Mouse (Mus musculus) limb, embryonic 11.5 days (tissue): ENCODE measurements around the gene 1110008L16Rik. TPM values are rescaled to one million over a fixed set of nuclear protein-coding genes. Genes with fewer than 3 reads are reported as not detected.

Experiments used
- polyA plus RNA-seq: library from polyadenylated mRNA; unstranded; fragments of >200 nt; fragmentation: Nextera tagmentation; extraction: Ambion mirVana; gene quantifications from 2 replicates; pipeline ENCODE4 v1.2.1, GENCODE M21; 2014

Gene 1110008L16Rik
- polyA plus RNA-seq, 1 experiment from 2014 or later: 17.1 TPM

Other genes with a start within 250 kb of the 1110008L16Rik start
- 40.8 and 41.6 TPM in 2 replicates for gene 2700097O09Rik, start 219.5 kb upstream of the 1110008L16Rik start, polyA plus RNA-seq
- 165 and 174 TPM in 2 replicates for gene Srp54a, start 219.3 kb upstream of the 1110008L16Rik start, polyA plus RNA-seq
- gene Fam177a, start 175.1 kb upstream of the 1110008L16Rik start, polyA plus RNA-seq: 11.3 and 13.0 TPM in 2 replicates
- gene Srp54b, start 144.5 kb upstream of the 1110008L16Rik start, polyA plus RNA-seq: 50.8 and 51.2 TPM in 2 replicates
- 4.8 and 5.5 TPM in 2 replicates for gene 1700047I17Rik2, start 100.0 kb upstream of the 1110008L16Rik start, polyA plus RNA-seq
- gene Srp54c, start 69.4 kb upstream of the 1110008L16Rik start, polyA plus RNA-seq: 64.9 and 72.0 TPM in 2 replicates
- 28.2 and 30.0 TPM in 2 replicates for gene Ppp2r3c, start 3.4 kb downstream of the 1110008L16Rik start, polyA plus RNA-seq
- 478 and 499 TPM in 2 replicates for gene Psma6, start 84.6 kb downstream of the 1110008L16Rik start, polyA plus RNA-seq
- 65.1 and 70.4 TPM in 2 replicates for gene Nfkbia, start 193.1 kb downstream of the 1110008L16Rik start, polyA plus RNA-seq